Mouse (Mus musculus) retina, embryonic 14.5 days (tissue): ENCODE measurements around the gene Timm8a2.
"Not testable (repeated sequence)": the region's sequence is repeated elsewhere in the genome, so short reads cannot be mapped to it uniquely, and the experiment has no call there.

Experiments
- DNase-seq: peaks from one replicate; pipeline ENCODE4 v3.0.0-alpha.2; 2015; ENCODE audit warnings: low spot score

The Timm8a2 gene

DNA sequence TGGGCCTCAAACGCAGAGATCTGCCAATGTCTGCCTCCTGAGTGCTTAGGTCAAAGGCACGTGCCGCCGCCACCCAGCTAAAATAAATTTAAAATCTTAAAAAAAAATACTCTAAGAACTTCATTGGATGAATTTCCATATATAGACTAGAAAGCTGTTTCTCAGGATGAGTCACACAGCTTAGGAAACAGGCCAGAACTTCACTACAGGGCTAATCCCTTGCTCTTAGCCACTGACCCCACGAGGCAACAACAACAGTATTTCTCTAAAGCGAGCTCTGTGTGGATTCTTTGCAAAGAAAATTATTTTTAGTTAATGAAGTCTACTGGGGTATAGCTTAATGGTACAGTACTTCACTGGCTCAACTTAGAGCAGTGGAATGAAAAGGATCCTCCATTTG, 26.9 kb downstream of the Timm8a2 start:
- no peak for DNase-seq

DNA sequence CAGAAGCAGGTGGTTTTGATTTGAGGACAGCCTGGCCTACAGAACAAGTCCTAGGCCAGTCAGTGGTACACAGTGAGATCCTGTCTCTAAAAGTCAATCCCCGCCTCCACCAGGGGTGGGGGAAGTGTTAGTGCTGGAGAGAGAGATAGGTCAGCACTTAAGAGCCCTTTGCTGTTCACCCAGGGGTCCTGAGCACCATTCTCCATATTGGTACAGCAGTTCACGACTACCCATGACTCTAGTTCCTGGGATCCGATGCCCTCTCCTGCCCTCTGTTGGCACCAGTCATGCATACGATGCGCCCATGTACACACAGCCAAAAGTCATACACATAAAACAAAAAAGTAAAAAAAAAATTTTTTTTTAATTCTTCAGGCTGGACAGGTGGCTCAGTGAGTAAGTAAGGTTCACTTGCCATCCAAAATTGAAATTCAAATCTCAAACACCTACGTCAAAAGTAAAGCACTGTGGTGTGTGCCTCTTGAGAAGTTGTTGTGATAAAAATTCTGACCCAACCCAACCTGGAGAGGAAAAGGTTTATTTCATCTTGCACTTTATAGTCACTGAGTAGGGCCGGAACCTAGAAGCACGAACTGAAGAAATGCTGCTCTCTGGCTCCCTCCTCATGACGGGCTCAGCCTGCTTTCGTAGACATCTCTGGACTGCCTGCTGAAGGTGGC, 28.1 kb downstream of the Timm8a2 start:
- no peak for DNase-seq

- no peak for DNase-seq
These were observed 29.1 kb downstream of the Timm8a2 start for GRCm38 (mm10) chr14:122063599-122063998.

DNA sequence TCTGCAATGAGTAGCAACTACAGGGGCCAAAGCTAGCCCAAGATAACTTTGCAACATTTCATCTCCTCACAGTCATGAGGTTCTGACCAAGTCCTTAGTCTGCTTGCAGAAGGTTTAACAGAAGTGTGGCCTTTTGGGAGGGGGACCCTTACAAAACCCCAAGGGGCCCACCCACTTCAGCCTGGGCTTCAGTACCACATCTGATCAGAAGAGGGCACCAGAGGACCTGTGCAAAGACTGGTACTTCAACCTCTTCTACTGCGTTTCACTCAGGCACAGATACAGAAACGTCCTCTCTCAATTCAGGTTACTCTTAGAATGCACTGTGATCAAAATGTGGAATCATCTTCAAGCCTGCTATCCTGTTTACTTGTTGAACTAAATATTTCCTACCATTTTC, 30.0 kb downstream of the Timm8a2 start:
- DNase-seq: peak; percentile 82

DNA sequence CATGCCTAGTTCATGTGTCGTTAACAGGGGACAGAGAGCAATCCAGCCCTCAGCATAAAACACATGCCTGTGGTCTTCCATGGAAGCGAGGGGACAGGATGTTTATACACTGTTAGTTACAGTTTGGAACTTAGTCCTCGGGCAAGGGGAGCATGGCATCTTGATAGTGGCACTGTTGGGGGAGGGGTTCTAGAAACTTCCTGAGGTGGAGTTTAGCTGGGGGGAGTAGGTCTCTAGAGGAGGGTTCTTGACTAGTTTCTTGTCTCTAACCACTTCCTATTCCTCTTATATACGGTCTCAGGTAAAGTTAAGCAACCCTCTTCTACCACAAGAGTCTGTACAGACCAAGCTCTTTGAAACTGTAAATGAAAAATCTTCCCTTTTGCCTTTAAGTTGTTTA, 31.8 kb downstream of the Timm8a2 start:
- no peak for DNase-seq

DNA sequence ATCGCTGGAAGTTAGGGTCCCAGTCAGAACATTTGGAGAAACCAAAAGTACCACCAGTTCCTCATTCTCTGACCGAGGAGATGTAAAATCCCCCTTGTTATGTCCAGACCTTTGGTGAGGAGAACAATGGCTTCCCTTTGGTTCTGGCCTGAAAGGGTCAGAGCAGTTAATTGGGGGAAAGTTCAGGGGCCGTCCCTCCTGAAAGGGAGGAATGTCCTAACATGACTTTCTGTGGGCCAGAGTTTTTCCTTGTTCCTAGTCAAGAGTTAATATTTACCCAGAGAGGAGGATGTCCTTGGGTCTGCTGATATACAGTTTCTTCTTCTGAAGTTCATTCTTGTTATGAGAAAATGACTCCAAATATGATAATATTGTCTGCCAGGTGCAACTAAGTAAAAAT, 33.6 kb downstream of the Timm8a2 start:
- DNase-seq: not testable (repeated sequence)

DNA sequence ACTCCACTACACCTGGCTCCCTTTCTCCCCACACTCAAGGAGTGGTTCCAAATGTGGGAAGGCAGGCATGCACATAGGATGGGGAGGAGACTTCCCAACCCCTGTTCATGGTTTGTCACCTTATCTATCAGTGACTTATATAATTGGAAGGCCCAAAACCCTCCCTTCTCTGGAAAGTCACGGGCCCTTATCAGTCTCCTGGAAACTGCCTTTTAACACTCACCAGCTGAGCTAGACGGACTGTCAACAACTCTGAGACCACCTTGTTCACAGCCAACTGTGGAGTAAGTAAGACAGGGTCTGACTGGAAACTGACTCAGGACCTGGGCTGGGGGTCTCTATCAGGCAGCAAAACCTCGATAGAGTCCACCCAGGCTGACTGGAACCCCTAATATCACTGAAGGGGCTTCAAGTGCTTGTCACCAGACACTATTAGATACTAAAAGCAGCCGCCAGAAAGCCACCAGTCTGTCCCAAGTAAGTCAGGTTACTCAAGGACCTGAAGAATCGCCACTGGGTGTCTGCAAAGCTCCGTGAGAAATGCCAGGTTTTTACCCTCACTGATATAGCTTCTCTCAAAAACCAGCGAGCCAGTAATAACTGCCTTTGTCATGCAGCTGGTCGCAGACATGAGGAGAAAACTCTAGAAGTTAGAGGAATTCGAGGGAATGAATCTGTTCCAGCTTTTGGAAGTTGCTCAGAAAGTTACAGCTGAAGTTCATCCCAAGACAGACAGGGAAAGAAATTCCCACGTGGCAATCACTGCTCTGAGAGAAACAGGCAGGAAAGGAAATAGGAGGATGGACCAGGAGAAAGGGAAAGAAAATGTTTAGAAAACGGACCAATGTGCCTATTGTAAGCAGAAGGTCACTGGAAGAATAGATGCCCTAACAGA, 34.6 kb downstream of the Timm8a2 start:
- DNase-seq: peak; percentile 43

DNA sequence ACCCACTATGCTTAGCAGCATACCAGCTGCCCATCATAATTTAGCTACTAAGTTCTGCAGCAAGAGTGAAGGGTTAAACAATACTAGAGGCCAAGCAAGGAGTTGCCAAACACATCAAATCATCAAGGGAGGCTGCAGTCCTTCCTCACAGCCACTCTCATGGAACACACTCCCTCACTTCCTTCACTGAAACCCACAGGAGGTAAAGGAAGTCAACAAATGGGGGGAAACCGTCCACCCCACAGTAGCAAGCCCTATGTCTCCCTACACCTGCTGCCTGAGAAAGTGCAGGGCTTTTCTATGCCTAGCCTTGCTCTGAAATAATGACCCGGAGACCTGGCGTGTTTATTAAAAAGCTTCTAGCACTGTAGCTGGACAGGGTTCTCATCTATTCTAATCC, 35.5 kb downstream of the Timm8a2 start:
- no peak for DNase-seq

DNA sequence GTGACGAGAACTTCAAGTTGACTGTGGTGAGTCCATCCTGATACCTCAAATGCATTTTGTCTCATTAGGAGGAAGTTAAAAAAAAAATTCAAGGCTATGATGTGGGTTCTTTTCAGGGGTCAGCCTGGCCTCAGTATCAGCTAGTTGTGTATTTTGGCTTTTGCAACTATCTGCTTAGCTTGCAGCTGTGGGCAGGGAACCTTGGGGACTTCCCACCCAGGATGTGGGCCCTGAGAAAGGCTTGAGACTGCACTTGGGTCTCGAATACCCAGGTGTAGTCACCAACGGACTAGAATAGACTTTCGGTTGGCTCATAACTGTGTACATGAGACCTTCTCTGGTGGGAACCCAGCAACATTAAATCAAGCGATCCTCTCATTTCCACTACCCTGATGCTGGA, 38.9 kb downstream of the Timm8a2 start:
- no peak for DNase-seq

DNA sequence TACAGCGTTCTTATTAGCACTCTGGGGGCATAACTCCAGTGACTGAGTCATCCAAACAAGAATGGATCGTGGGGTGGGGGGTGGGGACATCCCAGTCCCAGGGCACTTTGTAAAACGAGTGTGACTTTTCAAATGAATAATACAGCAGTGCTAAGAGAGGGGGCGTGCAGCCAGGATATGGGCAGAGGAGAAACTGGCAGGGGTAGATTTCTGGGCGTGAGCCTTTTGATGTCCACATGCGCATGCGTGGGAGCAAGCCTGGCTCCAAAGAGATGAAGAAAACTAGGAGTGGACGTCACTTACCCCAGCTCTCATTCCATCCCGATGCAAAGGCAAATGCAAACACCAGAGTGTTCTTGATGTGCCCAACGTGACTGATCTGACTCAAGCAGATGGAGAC, 39.9 kb downstream of the Timm8a2 start:
- no peak for DNase-seq

GRCm38 (mm10) chr14:122075485-122076200, 41.2 kb downstream of the Timm8a2 start:
- DNase-seq: no peak

- no peak for DNase-seq
These were observed 42.5 kb downstream of the Timm8a2 start for GRCm38 (mm10) chr14:122077017-122077416.

DNA sequence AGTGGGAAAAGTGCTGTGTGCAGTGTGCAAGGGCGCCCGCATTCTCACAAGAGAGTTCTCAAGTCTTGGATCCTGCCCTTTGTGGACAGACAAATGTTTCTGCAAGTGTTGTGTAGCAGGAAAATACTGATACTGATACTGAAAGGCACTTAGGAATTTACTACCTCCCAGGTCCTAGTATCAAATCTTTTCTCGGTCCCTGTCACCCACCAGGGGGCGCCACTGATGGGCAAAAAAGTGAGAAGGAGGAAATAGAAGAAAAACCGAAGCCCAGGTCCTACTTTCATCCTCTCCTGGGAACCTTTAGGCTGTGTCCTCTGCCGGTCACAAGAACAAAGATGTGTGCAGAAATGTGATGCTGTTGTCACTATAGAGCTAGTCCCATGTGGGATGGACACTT, 45.0 kb downstream of the Timm8a2 start:
- peak; percentile 59 for DNase-seq

GRCm38 (mm10) chr14:122079921-122080320, 45.4 kb downstream of the Timm8a2 start:
- no peak for DNase-seq

DNA sequence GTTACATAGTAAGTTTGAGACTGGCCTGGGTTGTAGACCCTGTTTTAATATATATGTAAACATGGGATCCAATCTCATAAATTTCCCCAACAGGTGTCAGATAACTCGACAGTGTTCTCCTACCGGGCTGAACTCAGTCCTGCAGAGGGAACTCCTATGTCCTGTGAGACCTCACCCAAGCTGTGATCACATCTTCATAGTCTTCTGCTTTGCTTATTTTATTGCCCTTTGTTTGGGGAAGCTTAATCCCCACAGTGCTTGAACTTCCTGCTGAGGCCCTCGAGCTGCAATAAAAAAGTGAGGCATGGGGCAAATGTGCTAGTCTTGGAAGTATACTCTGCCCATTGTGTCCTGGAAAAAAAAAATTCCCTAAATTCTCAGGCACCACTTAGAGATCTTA, 46.8 kb downstream of the Timm8a2 start:
- no peak for DNase-seq

DNA sequence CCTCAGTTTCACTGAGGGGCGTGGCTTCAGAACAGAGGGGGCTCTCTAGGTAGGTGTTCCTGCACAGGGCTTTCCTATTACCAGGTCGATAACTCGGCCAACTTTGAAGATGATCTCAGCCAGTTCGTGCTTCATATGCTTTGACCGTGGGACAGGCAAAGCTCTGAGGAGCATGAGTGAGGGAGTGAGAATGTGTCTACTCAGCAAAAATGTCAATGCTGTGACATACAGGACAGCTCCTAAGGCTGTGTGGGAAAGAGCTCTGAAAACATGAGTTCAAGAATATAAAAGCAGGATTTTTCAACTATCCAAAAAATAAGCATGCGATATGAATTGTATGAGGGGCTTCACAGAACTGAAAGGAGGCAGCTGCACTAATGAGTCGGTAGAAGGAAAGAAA, 49.0 kb downstream of the Timm8a2 start:
- no peak for DNase-seq

- DNase-seq: no peak
These were observed 53.5 kb downstream of the Timm8a2 start for GRCm38 (mm10) chr14:122087956-122088355.
